Mouse (Mus musculus) liver, embryonic 14 days (tissue): ENCODE data around the gene BC067074. TPM values are rescaled to one million over a fixed set of nuclear protein-coding genes. Genes with fewer than 3 reads are reported as not detected.

ENCODE experiments used
- polyA plus RNA-seq: library from polyadenylated mRNA; depleted of rRNA; stranded (reverse); fragments of >200 nt; gene quantifications from 2 replicates; pipeline ENCODE4 v1.2.3, GENCODE M21; 2012; rRNA removed

Gene BC067074
- polyA plus RNA-seq = 0.18 and 0.36 TPM in 2 replicates

GRCm38 (mm10) chr13:113292975-113293706 lies at the start of gene BC067074:
BC067074 (plus strand) TSS chr13:113293159.

Other genes starting within 250 kb of the BC067074 start
- gene Gpx8, start 246.7 kb upstream of the BC067074 start, polyA plus RNA-seq = 3.2 and 4.4 TPM in 2 replicates
- gene Gzma, start 192.2 kb upstream of the BC067074 start, polyA plus RNA-seq = 0.20 and 0.32 TPM in 2 replicates
- 0.33 and 0.35 TPM in 2 replicates for gene Esm1, start 83.5 kb upstream of the BC067074 start, polyA plus RNA-seq
- not detected in 2 replicates for gene Gzmk, start 67.3 kb upstream of the BC067074 start, polyA plus RNA-seq